Mouse (Mus musculus) thymus, adult 2 months (tissue): ENCODE data around the gene Ski. TPM values are rescaled to one million over a fixed set of nuclear protein-coding genes. Genes with fewer than 3 reads are reported as not detected.
"Not testable (repeated sequence)": the region's sequence is repeated elsewhere in the genome, so short reads cannot be mapped to it uniquely, and the experiment has no call there.

Experiments used
- DNase-seq: peaks from one replicate; pipeline ENCODE4 v3.0.0; 2021
- H3K27ac ChIP-seq: fragments of 200-500 bp; 2 replicates; pipeline ENCODE4 v1.5.1; 2012; ENCODE audit warnings: low read length, control low read depth; ENCODE audit not compliant: control insufficient read depth, insufficient read depth
- H3K27me3 ChIP-seq: fragments of 200-500 bp; 2 replicates; pipeline ENCODE4 v1.6.1; 2012; ENCODE audit warnings: mild to moderate bottlenecking, low read length, moderate library complexity, mixed read lengths; ENCODE audit not compliant: control insufficient read depth, insufficient read depth
- H3K36me3 ChIP-seq: fragments of 200-500 bp; 2 replicates; pipeline ENCODE4 v1.6.1; 2012; ENCODE audit warnings: mild to moderate bottlenecking, low read length, moderate library complexity; ENCODE audit not compliant: control insufficient read depth, insufficient read depth
- H3K4me1 ChIP-seq: fragments of 200-500 bp; replicated peaks from 2 replicates; pipeline ENCODE4 v1.6.1; 2012; ENCODE audit warnings: low read length; ENCODE audit not compliant: control insufficient read depth, insufficient read depth
- H3K4me3 ChIP-seq: fragments of 200-500 bp; 2 replicates; pipeline ENCODE4 v1.5.1; 2012; ENCODE audit warnings: mild to moderate bottlenecking, low read length, control low read depth, moderate library complexity; ENCODE audit not compliant: control insufficient read depth, insufficient read depth
- CTCF ChIP-seq: fragments of 200-500 bp; IDR thresholded peaks from 2 replicates; pipeline ENCODE4 v1.5.1; 2012; ENCODE audit warnings: mild to moderate bottlenecking, control low read depth, low read length, moderate library complexity, borderline replicate concordance; ENCODE audit not compliant: control insufficient read depth, poor library complexity, insufficient read depth; ENCODE audit errors: extremely low read depth
- POLR2A ChIP-seq: fragments of 200-500 bp; IDR thresholded peaks from 2 replicates; pipeline ENCODE4 v1.6.1; 2012; ENCODE audit warnings: mild to moderate bottlenecking, low read length, control low read depth, moderate library complexity; ENCODE audit not compliant: control insufficient read depth, poor library complexity, insufficient read depth; ENCODE audit errors: extremely low read depth
- WGBS: fragments of 180-500 bp; shearing (Covaris S2); methylation state at CpG from one replicate; pipeline ENCODE4 v1.1.7; 2018; 5-methylcytosine and 5-hydroxymethylcytosine counted together
- polyA plus RNA-seq: library from polyadenylated mRNA; depleted of rRNA; stranded (reverse); fragments of >200 nt; gene quantifications from 2 replicates; pipeline ENCODE4 v1.2.3, GENCODE M21; 2012

Ski gene
- polyA plus RNA-seq, 1 experiment: 70.5 TPM

GRCm38 (mm10) chr4:155250361-155251117 is 28.1 kb upstream of the Ski start:
- WGBS: 39% methylated on average over 23 of the region's 23 CpGs
- TF ChIP-seq POLR2A: no peak
- no peak for TF ChIP-seq CTCF
- peaks cover 14% of the 10 kb centered on the region for H3K4me1 ChIP-seq
- H3K36me3 ChIP-seq: no peaks in the 10 kb centered on the region
- peak; percentile 11 for DNase-seq
- H3K27ac ChIP-seq: peak overlapping the region; percentile 85
- H3K27me3 ChIP-seq: no peaks in the 10 kb centered on the region
- H3K4me3 ChIP-seq: peak overlapping the region; percentile 70

- peak; percentile 73 for TF ChIP-seq POLR2A
- no peak for TF ChIP-seq CTCF
- WGBS: 0% methylated on average over 57 of the region's 58 CpGs
- H3K4me3 ChIP-seq: peak within 1 kb of the TSS; percentile 70
- DNase-seq: peak; percentile 90
- no peaks in the 10 kb centered on the region for H3K36me3 ChIP-seq
- peaks cover 14% of the 10 kb centered on the region for H3K4me1 ChIP-seq
- H3K27me3 ChIP-seq: no peaks in the 10 kb centered on the region
- H3K27ac ChIP-seq: peak within 1 kb of the TSS; percentile 85
These were observed 27.4 kb upstream of the Ski start, which contains the start of gene Faap20 for GRCm38 (mm10) chr4:155249648-155250351. Gene Faap20, plus strand, starts transcription at chr4:155249802.

- Histone ChIP-seq H3K27me3 (no peaks in the 10 kb centered on the region), H3K4me1 (peaks cover 14% of the 10 kb centered on the region), H3K27ac (peak overlapping the region; percentile 85), H3K4me3 (peak overlapping the region; percentile 70), H3K36me3 (no peaks in the 10 kb centered on the region)
- 1% methylated on average over 9 of the region's 9 CpGs for WGBS
- peak; percentile 80; the same call in 1 of the 2 replicates for TF ChIP-seq CTCF
- no peak for TF ChIP-seq POLR2A
- peak; percentile 94 for DNase-seq
These were observed 26.9 kb upstream of the Ski start for GRCm38 (mm10) chr4:155249257-155249647.

- H3K27me3 ChIP-seq, H3K36me3 ChIP-seq, H3K4me3 ChIP-seq, DNase-seq, H3K27ac ChIP-seq: not testable (repeated sequence)
- H3K4me1 ChIP-seq: peaks cover 14% of the 10 kb centered on the region
- 99% methylated on average over 3 of the region's 3 CpGs for WGBS
These were observed 25.7 kb upstream of the Ski start for GRCm38 (mm10) chr4:155248054-155248453.

GRCm38 (mm10) chr4:155246691-155247105 is 24.3 kb upstream of the Ski start:
- Histone ChIP-seq H3K27me3 (no peaks in the 10 kb centered on the region), H3K4me1 (peaks cover 14% of the 10 kb centered on the region), H3K4me3 (no peak overlapping the region), H3K27ac (no peak overlapping the region), H3K36me3 (no peaks in the 10 kb centered on the region)
- no peak for DNase-seq
- TF ChIP-seq POLR2A: no peak
- WGBS: 94% methylated on average over 12 of the region's 12 CpGs

GRCm38 (mm10) chr4:155245770-155246492 is 23.5 kb upstream of the Ski start:
- DNase-seq: no peak
- 67% methylated on average over 6 of the region's 6 CpGs for WGBS
- TF ChIP-seq POLR2A (no peak), CTCF (no peak)
- peaks cover 14% of the 10 kb centered on the region for H3K4me1 ChIP-seq
- no peaks in the 10 kb centered on the region for H3K27me3 ChIP-seq
- H3K36me3 ChIP-seq: no peaks in the 10 kb centered on the region
- no peak overlapping the region for H3K4me3 ChIP-seq
- no peak overlapping the region for H3K27ac ChIP-seq
